Mouse (Mus musculus): ENCODE results near the gene Zfp174. TPM values are rescaled to one million over a fixed set of nuclear protein-coding genes. Genes with fewer than 3 reads are reported as not detected.

The Zfp174 gene
- polyA plus RNA-seq, 1 experiment = 0.65 TPM

DNA sequence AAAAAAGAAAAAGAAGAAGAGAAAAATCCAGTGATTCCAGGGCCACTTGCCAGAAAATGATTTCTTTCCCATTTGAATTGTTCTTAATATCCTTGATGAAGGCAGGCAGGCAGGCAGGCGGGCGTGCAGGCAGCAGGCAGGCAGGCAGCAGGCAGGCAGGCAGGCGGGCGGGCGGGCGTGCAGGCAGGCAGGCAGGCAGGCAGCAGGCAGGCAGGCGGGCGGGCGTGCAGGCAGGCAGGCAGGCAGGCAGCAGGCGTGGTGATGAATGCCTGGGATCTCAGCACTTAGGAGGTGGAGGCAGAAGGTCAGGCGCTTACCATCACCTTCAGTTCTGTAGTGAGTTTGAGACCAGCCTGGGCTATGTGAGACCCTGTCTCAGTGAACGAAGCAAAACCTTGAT lies 5.5 kb downstream of the Zfp174 start:
- Histone ChIP-seq H3K4me1 (ENCODE audit: control insufficient read depth, insufficient read depth, insufficient read length) (no peaks in the 10 kb centered on the region), H3K36me3 (ENCODE audit: control insufficient read depth, insufficient read depth, low read length) (no peaks in the 10 kb centered on the region), H3K4me3 (ENCODE audit: extremely low read depth, insufficient read depth, insufficient read length) (no peak overlapping the region), H3K27me3 (ENCODE audit: control insufficient read depth, insufficient read depth, low read length) (no peaks in the 10 kb centered on the region), H3K27ac (ENCODE audit: insufficient read depth, low read length) (no peak overlapping the region)
- TF ChIP-seq CTCF (IDR thresholded peaks at IDR 0.05; ENCODE audit: extremely low read depth, insufficient read depth, insufficient read length, insufficient replicate concordance) (no peak), POLR2A (IDR thresholded peaks at IDR 0.05; ENCODE audit: low read depth, low read length) (no peak)
- 91% methylated on average over 12 of the region's 12 CpGs for WGBS
- DNase-seq (ENCODE audit: low read depth in 1 of 2, low spot score in 2 of 2) = no peak

DNA sequence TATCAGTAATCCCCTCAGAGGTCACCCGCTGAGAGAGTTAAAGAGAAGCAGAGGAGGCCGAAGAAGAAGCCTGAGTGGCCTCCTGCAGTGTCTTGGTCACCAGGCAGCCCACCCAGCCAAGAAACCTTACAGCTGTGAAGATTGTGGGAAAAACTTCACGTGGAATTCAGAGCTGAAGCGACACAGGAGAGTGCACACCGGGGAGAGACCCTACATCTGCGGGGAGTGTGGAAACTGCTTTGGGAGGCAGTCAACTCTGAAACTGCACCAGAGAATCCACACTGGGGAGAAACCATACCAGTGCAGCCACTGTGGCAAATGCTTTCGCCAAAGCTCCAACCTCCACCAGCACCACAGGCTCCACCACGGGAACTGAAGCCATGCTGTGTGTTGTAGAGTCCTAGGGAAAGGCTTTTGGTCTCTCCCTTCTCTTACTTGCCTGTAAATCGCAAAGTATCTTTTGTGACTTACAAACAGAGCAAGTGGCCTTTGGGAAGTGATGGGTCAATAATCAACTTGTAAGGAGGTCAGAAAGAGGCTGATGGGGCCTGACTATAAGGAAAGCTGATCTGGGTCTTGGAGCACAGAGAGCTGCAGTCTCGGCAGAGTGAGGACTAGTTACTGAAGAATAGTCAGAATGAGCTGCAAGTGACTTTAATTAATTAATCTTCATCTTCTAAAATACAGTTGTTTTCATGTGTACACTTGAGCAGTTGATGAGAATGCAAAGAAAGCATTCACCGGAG lies 7.5 kb downstream of the Zfp174 start:
- no peak overlapping the region for H3K4me3 ChIP-seq (ENCODE audit: extremely low read depth, insufficient read depth, insufficient read length)
- H3K36me3 ChIP-seq (ENCODE audit: control insufficient read depth, insufficient read depth, low read length) = no peaks in the 10 kb centered on the region
- H3K27ac ChIP-seq (ENCODE audit: insufficient read depth, low read length) = no peak overlapping the region
- no peak for TF ChIP-seq POLR2A (IDR thresholded peaks at IDR 0.05; ENCODE audit: low read depth, low read length)
- no peak for TF ChIP-seq CTCF (IDR thresholded peaks at IDR 0.05; ENCODE audit: extremely low read depth, insufficient read depth, insufficient read length, insufficient replicate concordance)
- no peaks in the 10 kb centered on the region; the same call in 1 of the 2 replicates for H3K4me1 ChIP-seq (ENCODE audit: control insufficient read depth, insufficient read depth, insufficient read length)
- DNase-seq (ENCODE audit: low read depth in 1 of 2, low spot score in 2 of 2) = no peak
- no peaks in the 10 kb centered on the region for H3K27me3 ChIP-seq (ENCODE audit: control insufficient read depth, insufficient read depth, low read length)
- WGBS = 91% methylated on average over 11 of the region's 11 CpGs

DNA sequence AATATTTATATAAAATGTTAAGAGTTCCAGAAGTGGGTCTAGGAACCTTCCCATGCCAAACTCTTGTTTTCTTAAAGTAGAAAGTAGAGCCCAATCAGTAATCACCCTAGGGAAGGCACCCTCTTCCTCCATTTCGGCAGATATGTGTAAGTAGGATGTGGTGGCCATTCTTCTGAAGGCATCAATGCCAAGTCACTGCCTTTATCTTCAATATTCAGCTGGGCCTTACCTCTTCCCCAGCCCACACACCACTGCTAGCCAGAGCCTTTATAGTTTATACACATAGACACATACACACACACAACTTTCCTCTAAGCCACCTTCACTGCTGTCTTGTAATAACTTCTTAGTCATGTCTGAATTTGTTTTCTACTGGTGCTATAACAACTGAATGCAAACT lies 8.7 kb downstream of the Zfp174 start:
- Histone ChIP-seq H3K27ac (ENCODE audit: insufficient read depth, low read length) (no peak overlapping the region), H3K27me3 (ENCODE audit: control insufficient read depth, insufficient read depth, low read length) (no peaks in the 10 kb centered on the region), H3K36me3 (ENCODE audit: control insufficient read depth, insufficient read depth, low read length) (peaks cover under 1% of the 10 kb centered on the region), H3K4me3 (ENCODE audit: extremely low read depth, insufficient read depth, insufficient read length) (no peak overlapping the region), H3K4me1 (ENCODE audit: control insufficient read depth, insufficient read depth, insufficient read length) (no peaks in the 10 kb centered on the region; the same call in 1 of the 2 replicates)
- WGBS = 48% methylated on average over 1 of the region's 1 CpGs
- TF ChIP-seq POLR2A (IDR thresholded peaks at IDR 0.05; ENCODE audit: low read depth, low read length) (no peak), CTCF (IDR thresholded peaks at IDR 0.05; ENCODE audit: extremely low read depth, insufficient read depth, insufficient read length, insufficient replicate concordance) (no peak)
- DNase-seq (ENCODE audit: low read depth in 1 of 2, low spot score in 2 of 2) = no peak

DNA sequence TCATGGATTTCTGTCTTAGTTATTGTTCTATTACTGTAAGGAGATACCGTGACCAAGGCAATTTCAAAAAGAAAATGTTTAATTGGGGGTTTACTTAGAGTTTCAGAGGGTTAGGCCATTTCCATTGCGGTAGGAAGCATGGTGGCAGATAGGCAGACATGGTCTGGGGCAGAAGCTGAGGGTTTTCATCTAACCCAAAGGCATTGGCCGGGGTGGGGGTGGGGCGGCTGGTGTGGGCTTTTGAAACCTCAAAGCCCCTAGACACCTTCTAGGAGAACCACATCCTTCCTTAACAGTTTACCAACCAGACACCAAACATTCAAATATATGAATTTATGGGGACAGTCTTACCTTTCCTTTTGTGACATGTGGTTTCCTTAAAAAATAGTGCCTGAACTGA lies 12.2 kb downstream of the Zfp174 start:
- H3K4me3 ChIP-seq (ENCODE audit: extremely low read depth, insufficient read depth, insufficient read length) = no peak overlapping the region
- WGBS = 20% methylated on average over 4 of the region's 4 CpGs
- peaks cover 3% of the 10 kb centered on the region for H3K36me3 ChIP-seq (ENCODE audit: control insufficient read depth, insufficient read depth, low read length)
- TF ChIP-seq POLR2A (IDR thresholded peaks at IDR 0.05; ENCODE audit: low read depth, low read length) (no peak), CTCF (IDR thresholded peaks at IDR 0.05; ENCODE audit: extremely low read depth, insufficient read depth, insufficient read length, insufficient replicate concordance) (no peak)
- H3K27me3 ChIP-seq (ENCODE audit: control insufficient read depth, insufficient read depth, low read length) = no peaks in the 10 kb centered on the region
- DNase-seq (ENCODE audit: low read depth in 1 of 2, low spot score in 2 of 2) = no peak
- H3K4me1 ChIP-seq (ENCODE audit: control insufficient read depth, insufficient read depth, insufficient read length) = no peaks in the 10 kb centered on the region; the same call in 1 of the 2 replicates
- no peak overlapping the region for H3K27ac ChIP-seq (ENCODE audit: insufficient read depth, low read length)

DNA sequence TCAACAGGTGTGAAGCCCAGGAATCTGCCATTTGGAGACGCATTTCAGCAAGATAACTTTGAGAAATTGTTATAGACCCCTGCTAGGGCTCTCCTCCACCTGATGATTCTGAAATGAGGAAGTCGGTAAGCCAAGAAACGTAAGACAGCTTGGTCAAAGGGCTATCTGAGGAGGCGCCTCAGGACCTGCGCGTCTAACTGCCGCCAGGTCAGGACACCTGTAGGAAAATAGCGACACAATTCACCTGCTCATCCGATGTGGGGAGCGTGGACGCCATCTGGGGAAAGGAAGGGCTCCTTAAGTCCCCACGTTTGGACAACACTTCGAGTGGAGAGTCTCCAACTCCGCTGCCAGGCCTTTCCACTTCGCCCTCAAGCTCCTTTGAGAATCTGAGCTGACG lies 24.7 kb downstream of the Zfp174 start:
- peaks cover 11% of the 10 kb centered on the region; the same call in 1 of the 2 replicates for H3K4me1 ChIP-seq (ENCODE audit: control insufficient read depth, insufficient read depth, insufficient read length)
- TF ChIP-seq POLR2A (IDR thresholded peaks at IDR 0.05; ENCODE audit: low read depth, low read length) (no peak), CTCF (IDR thresholded peaks at IDR 0.05; ENCODE audit: extremely low read depth, insufficient read depth, insufficient read length, insufficient replicate concordance) (no peak)
- 0 out of 2 replicates have a peak, but pooled peaks cover 3% of the 10 kb centered on the region for H3K36me3 ChIP-seq (ENCODE audit: control insufficient read depth, insufficient read depth, low read length)
- no peaks in the 10 kb centered on the region for H3K27me3 ChIP-seq (ENCODE audit: control insufficient read depth, insufficient read depth, low read length)
- DNase-seq (ENCODE audit: low read depth in 1 of 2, low spot score in 2 of 2) = no peak
- peak overlapping the region; percentile 76 for H3K4me3 ChIP-seq (ENCODE audit: extremely low read depth, insufficient read depth, insufficient read length)
- WGBS = 2% methylated on average over 16 of the region's 16 CpGs
- H3K27ac ChIP-seq (ENCODE audit: insufficient read depth, low read length) = peak overlapping the region; percentile 77

DNA sequence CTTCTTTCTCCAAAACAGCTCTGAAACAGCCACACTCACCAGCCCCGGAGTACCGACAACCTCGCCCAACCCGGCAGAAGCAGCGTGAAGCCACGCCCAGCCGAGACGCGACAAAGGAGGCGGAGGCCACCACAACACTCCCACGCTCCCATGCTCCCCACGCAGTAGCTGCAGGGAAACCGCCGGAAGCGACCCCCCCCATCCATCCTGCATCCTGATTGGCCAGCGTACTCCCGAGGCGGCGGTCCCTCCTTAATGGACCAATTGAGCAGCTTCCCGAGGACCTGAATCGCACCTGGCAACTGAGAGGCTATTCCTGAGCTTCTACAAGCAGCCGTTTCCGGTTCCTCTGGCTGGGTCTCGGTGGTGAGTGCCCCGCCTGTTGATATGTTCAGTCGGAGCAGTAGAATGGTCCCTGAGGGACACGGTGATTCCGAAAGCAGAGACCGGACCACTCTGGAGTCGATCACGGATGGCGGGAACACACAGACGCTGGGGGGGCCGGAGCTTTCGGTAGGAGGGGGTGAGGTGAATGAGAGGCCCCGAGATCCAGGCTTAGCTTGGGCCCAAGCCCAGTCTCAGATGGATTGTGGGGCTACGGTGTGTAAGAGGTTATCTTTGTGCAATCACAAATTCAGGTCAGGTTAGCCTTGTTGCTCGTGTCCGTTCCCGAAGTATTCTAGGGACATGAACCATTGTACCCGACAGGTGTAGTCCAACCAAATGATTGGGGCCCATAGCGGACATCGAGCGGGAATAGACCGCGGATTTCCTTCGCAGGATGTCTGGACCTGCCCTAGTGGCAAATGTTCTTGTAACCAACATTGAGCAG lies 25.4 kb downstream of the Zfp174 start, which contains the start of gene Naa60:
TSS of gene Naa60 (plus strand) at position 160 of the 832 bp plus-strand sequence.
- 6% methylated on average over 47 of the region's 47 CpGs for WGBS
- peak; percentile 52 to 87 for DNase-seq (ENCODE audit: low read depth in 1 of 2, low spot score in 2 of 2)
- Histone ChIP-seq H3K4me1 (ENCODE audit: control insufficient read depth, insufficient read depth, insufficient read length) (peaks cover 11% of the 10 kb centered on the region; the same call in 1 of the 2 replicates), H3K4me3 (ENCODE audit: extremely low read depth, insufficient read depth, insufficient read length) (peak within 1 kb of the TSS; percentile 76), H3K27me3 (ENCODE audit: control insufficient read depth, insufficient read depth, low read length) (no peaks in the 10 kb centered on the region), H3K36me3 (ENCODE audit: control insufficient read depth, insufficient read depth, low read length) (0 out of 2 replicates have a peak, but pooled peaks cover 3% of the 10 kb centered on the region), H3K27ac (ENCODE audit: insufficient read depth, low read length) (peak within 1 kb of the TSS; percentile 77)
- TF ChIP-seq CTCF (IDR thresholded peaks at IDR 0.05; ENCODE audit: extremely low read depth, insufficient read depth, insufficient read length, insufficient replicate concordance) (no peak), POLR2A (IDR thresholded peaks at IDR 0.05; ENCODE audit: low read depth, low read length) (no peak; the same call in none of the 2 replicates)
